Mouse (Mus musculus): Measurements from ENCODE around the gene Selenos. TPM values are rescaled to one million over a fixed set of nuclear protein-coding genes. Genes with fewer than 3 reads are reported as not detected.

Selenos gene
- polyA plus RNA-seq, 1 experiment from 2014 or later: 79.0 TPM

DNA sequence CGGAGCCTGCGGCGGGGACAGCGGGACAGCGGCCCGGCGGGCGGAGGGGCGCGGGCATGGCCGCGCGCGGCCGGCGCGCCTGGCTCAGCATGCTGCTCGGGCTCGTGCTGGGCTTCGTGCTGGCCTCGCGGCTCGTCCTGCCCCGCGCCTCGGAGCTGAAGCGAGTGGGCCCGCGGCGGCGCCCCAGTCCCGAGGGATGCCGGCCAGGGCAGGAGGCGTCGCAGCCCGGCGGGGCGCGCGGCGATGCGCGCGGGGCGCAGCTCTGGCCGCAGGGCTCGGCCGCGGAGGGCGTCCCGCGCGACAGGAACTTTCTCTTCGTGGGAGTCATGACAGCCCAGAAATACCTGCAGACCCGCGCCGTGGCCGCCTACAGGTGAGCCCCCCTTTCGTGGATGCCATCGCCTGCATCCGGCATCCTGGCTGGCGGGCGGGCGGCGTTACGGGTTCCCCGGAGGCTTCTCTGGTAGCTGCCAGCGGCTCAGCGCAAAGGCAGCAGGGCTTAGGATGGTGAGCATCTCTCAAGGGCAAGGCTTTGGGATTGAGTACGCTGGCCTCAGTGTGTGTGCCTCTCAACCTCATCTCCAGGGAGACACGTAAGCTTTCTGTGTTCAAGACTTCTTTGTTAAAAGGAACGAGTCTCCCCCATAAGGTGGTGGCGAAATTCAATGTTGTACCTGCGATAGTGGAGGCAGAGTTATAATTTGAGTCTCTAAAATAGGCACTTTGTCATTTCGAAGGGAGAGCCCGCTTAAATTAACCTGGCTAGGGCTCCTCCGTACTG, 30.6 kb downstream of the Selenos start:
- Histone ChIP-seq H3K27ac (ENCODE audit: low read depth, low read length) (peak overlapping the region; percentile 93), H3K4me1 (ENCODE audit: control insufficient read depth, insufficient read depth, low read length) (peaks cover 15% of the 10 kb centered on the region), H3K9ac (replicated peaks; ENCODE audit: low read depth, low read length) (peak overlapping the region; percentile 92), H3K4me3 (ENCODE audit: low read depth, low read length) (peak overlapping the region; percentile 84), H3K36me3 (ENCODE audit: control insufficient read depth, insufficient read depth, low read length) (no peaks in the 10 kb centered on the region), H3K4me2 (ENCODE audit: low read depth, low read length) (peak overlapping the region; percentile 68), H3K9me3 (ENCODE audit: control insufficient read depth, low read length) (no peaks in the 10 kb centered on the region), H3K27me3 (ENCODE audit: control insufficient read depth, insufficient read depth, low read length) (no peaks in the 10 kb centered on the region)
- under 1% methylated on average over 37 of the region's 77 CpGs for WGBS
- ATAC-seq (ENCODE audit: low read depth): peak; percentile 39

DNA sequence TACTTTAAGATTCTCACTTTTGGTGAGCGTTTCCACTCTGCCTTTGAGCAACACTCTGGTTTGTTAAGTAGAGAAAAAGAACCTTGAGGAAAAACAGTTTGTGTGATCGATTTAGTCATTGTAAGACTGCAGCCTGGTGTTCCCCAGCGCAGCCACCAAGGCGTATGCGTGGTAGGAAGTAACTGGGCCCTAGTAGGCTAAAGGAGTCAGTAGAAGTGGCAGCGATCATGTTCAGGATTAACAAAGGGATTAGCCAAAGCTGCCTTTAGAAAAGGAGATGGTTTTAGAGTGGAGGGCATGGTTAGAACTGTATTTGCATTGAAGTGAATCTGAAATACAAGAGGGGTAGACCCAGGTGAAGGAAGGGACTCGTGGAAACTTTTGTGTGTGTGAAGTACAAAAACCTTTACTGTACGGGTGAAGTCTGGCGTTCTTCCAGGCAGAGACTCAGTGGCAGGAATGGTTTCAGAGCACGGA, 31.2 kb downstream of the Selenos start:
- Histone ChIP-seq H3K4me3 (ENCODE audit: low read depth, low read length) (peak overlapping the region; percentile 84), H3K27me3 (ENCODE audit: control insufficient read depth, insufficient read depth, low read length) (no peaks in the 10 kb centered on the region), H3K36me3 (ENCODE audit: control insufficient read depth, insufficient read depth, low read length) (no peaks in the 10 kb centered on the region), H3K4me1 (ENCODE audit: control insufficient read depth, insufficient read depth, low read length) (peaks cover 15% of the 10 kb centered on the region), H3K4me2 (ENCODE audit: low read depth, low read length) (peak overlapping the region; percentile 68), H3K9ac (replicated peaks; ENCODE audit: low read depth, low read length) (peak overlapping the region; percentile 92), H3K27ac (ENCODE audit: low read depth, low read length) (peak overlapping the region; percentile 93), H3K9me3 (ENCODE audit: control insufficient read depth, low read length) (no peaks in the 10 kb centered on the region)
- 4% methylated on average over 10 of the region's 10 CpGs for WGBS
- no peak for ATAC-seq (ENCODE audit: low read depth)

DNA sequence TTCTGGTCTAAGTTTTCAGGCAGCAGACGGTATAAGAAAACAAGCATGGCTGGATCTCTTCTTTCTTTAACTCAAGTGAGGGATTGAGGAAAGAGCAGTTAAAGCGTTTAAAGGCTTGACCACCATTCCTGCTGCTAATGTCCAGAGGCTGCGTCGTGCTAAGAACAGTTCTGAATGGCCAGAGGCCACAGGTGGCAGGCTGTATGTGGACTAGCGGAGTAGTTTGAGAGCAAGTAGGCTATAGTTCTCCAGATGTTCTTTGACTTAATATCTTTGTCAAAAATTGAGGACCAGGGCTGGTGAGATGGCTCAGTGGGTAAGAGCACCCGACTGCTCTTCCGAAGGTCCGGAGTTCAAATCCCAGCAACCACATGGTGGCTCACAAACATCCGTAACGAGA, 31.8 kb downstream of the Selenos start:
- Histone ChIP-seq H3K36me3 (ENCODE audit: control insufficient read depth, insufficient read depth, low read length) (no peaks in the 10 kb centered on the region), H3K27ac (ENCODE audit: low read depth, low read length) (no peak overlapping the region; the same call in 1 of the 2 replicates), H3K4me2 (ENCODE audit: low read depth, low read length) (peak overlapping the region; percentile 68), H3K9me3 (ENCODE audit: control insufficient read depth, low read length) (no peaks in the 10 kb centered on the region), H3K4me1 (ENCODE audit: control insufficient read depth, insufficient read depth, low read length) (peaks cover 15% of the 10 kb centered on the region), H3K27me3 (ENCODE audit: control insufficient read depth, insufficient read depth, low read length) (no peaks in the 10 kb centered on the region), H3K4me3 (ENCODE audit: low read depth, low read length) (peak overlapping the region; percentile 84), H3K9ac (replicated peaks; ENCODE audit: low read depth, low read length) (peak overlapping the region; percentile 92; the same call in 1 of the 2 replicates)
- ATAC-seq (ENCODE audit: low read depth): no peak
- WGBS: 52% methylated on average over 10 of the region's 10 CpGs

DNA sequence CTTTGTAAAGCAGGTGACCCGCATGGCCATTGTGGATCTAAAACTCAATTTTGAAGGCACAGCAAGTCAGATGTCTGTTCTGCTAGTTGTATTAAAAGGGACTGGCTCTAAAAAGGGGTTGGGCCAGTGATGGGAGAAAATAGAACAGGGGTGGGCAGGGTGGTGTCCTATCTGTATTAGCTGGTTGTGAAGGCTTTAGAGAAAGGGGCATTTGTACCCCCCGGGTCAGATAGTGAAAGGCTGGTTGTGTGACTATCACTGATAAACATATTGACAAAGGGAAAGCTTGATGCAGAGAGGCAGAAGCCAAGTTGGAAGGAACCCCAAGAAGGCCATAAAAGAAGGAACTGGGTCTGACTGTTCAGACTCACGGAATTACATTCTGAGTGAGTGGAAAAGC, 34.1 kb downstream of the Selenos start:
- Histone ChIP-seq H3K4me2 (ENCODE audit: low read depth, low read length) (no peak overlapping the region), H3K36me3 (ENCODE audit: control insufficient read depth, insufficient read depth, low read length) (no peaks in the 10 kb centered on the region), H3K9me3 (ENCODE audit: control insufficient read depth, low read length) (no peaks in the 10 kb centered on the region), H3K4me1 (ENCODE audit: control insufficient read depth, insufficient read depth, low read length) (peaks cover 15% of the 10 kb centered on the region), H3K27ac (ENCODE audit: low read depth, low read length) (no peak overlapping the region), H3K4me3 (ENCODE audit: low read depth, low read length) (no peak overlapping the region), H3K27me3 (ENCODE audit: control insufficient read depth, insufficient read depth, low read length) (no peaks in the 10 kb centered on the region), H3K9ac (replicated peaks; ENCODE audit: low read depth, low read length) (no peak overlapping the region)
- ATAC-seq (ENCODE audit: low read depth): no peak
- WGBS: 86% methylated on average over 3 of the region's 3 CpGs

DNA sequence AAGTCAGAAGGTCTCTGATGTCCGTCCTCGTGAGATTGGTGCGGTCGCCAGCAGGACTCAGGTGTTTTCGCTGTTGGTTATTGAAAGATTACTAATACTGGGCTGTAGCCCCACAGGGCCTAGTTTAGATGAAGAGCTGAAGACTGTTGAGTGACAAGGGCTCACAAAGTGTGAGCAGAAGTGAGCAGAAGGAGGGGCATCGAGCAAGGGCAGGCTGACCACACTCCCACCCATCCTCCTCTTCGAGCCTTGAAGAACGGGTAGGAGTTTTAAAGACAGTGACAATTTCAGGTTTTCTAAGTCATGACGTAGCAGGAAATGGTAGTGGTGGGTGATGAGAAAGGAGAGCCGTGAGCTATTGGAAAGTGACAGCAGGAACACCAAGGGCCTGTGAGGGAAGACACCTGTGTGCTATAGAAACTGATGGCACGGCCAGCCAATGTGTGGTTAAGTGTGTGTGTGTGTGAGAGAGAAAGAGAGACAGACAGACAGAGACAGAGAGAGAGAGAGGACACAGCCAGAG, 36.4 kb downstream of the Selenos start:
- H3K4me3 ChIP-seq (ENCODE audit: low read depth, low read length): no peak overlapping the region
- H3K4me2 ChIP-seq (ENCODE audit: low read depth, low read length): no peak overlapping the region
- H3K36me3 ChIP-seq (ENCODE audit: control insufficient read depth, insufficient read depth, low read length): no peaks in the 10 kb centered on the region
- H3K27me3 ChIP-seq (ENCODE audit: control insufficient read depth, insufficient read depth, low read length): no peaks in the 10 kb centered on the region
- ATAC-seq (ENCODE audit: low read depth): no peak
- H3K27ac ChIP-seq (ENCODE audit: low read depth, low read length): no peak overlapping the region
- H3K4me1 ChIP-seq (ENCODE audit: control insufficient read depth, insufficient read depth, low read length): peaks cover 25% of the 10 kb centered on the region
- WGBS: 85% methylated on average over 11 of the region's 11 CpGs
- H3K9ac ChIP-seq (replicated peaks; ENCODE audit: low read depth, low read length): no peak overlapping the region
- no peaks in the 10 kb centered on the region for H3K9me3 ChIP-seq (ENCODE audit: control insufficient read depth, low read length)

DNA sequence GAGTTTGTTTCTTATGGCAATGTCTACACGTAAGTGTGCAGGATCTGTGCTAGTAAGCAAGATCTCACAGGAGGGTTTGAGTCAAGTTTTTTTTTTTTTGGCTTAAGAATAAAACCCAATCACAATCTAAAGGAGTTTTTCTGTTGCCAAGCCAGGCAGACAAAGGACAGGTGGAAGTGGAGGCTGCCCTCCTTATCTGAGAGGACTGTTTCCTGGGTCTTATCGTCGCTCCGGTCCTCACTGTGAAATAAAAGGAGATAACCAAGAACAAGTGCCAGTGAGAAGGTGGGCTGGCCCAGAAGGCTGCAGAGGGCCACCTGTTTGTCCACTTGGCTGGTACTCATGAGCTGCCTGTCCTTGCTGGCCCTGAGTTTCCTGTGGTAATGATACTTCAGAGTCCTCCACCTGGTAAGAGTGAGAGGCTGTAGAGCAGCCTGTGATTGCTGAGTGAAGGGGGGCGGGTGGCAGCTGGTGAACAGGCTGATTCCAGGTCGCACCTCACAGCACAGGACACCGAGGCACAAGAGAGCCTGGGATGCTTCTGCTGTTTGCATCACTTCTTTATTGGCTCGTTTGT, 37.5 kb downstream of the Selenos start:
- Histone ChIP-seq H3K4me2 (ENCODE audit: low read depth, low read length) (no peak overlapping the region), H3K4me3 (ENCODE audit: low read depth, low read length) (no peak overlapping the region), H3K9me3 (ENCODE audit: control insufficient read depth, low read length) (no peaks in the 10 kb centered on the region), H3K4me1 (ENCODE audit: control insufficient read depth, insufficient read depth, low read length) (peaks cover 20% of the 10 kb centered on the region; the same call in 1 of the 2 replicates), H3K27me3 (ENCODE audit: control insufficient read depth, insufficient read depth, low read length) (no peaks in the 10 kb centered on the region), H3K27ac (ENCODE audit: low read depth, low read length) (no peak overlapping the region), H3K36me3 (ENCODE audit: control insufficient read depth, insufficient read depth, low read length) (no peaks in the 10 kb centered on the region), H3K9ac (replicated peaks; ENCODE audit: low read depth, low read length) (no peak overlapping the region)
- no peak for ATAC-seq (ENCODE audit: low read depth)
- 86% methylated on average over 8 of the region's 8 CpGs for WGBS

DNA sequence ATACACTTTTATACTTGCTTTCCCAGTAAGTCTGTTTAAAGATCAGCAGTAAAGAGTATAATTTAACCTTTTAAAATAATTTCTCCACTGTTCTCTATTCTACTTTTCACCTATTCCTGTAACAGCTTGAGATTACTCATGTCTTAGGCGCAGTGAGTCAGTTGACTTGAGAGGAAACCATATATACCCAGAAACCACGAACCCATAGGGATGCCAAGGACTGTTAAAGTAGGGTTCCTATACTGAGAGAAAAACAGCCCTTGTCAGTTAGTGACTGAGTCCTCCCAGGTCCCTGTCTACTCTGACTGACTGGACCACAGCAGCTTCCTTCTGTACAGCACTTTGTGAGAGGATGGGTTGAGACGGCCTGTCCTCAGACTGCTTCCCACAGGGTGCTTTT, 38.6 kb downstream of the Selenos start:
- no peak for ATAC-seq (ENCODE audit: low read depth)

DNA sequence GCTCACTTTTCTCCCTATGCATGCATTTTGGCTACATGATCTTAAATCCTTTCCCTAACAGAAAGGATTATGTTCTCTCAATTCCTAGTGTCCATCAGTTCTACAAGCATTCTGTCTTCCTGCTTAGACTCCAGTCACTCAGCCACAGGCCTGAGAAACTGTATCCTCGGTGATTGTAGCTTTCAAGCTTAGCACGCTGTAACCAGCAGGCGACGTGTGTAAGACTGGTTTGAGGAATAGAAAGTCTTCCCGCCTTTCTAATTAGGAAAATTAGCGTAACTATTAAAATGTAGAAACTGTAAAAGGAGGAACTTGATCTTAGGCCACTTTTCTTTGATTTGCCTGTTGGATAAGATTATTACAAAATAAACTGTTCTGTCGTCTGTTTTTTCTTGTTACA, 39.3 kb downstream of the Selenos start:
- peaks cover 13% of the 10 kb centered on the region; the same call in 1 of the 2 replicates for H3K4me1 ChIP-seq (ENCODE audit: control insufficient read depth, insufficient read depth, low read length)
- no peak overlapping the region for H3K4me2 ChIP-seq (ENCODE audit: low read depth, low read length)
- H3K27ac ChIP-seq (ENCODE audit: low read depth, low read length): no peak overlapping the region
- 72% methylated on average over 7 of the region's 7 CpGs for WGBS
- no peak overlapping the region for H3K9ac ChIP-seq (replicated peaks; ENCODE audit: low read depth, low read length)
- H3K36me3 ChIP-seq (ENCODE audit: control insufficient read depth, insufficient read depth, low read length): no peaks in the 10 kb centered on the region
- H3K4me3 ChIP-seq (ENCODE audit: low read depth, low read length): no peak overlapping the region
- no peaks in the 10 kb centered on the region for H3K27me3 ChIP-seq (ENCODE audit: control insufficient read depth, insufficient read depth, low read length)
- H3K9me3 ChIP-seq (ENCODE audit: control insufficient read depth, low read length): no peaks in the 10 kb centered on the region
- no peak for ATAC-seq (ENCODE audit: low read depth)

More for the DNA sequence above, 38.6 kb downstream of the Selenos start:
- H3K4me3 ChIP-seq (ENCODE audit: low read depth, low read length): no peak overlapping the region
- no peaks in the 10 kb centered on the region for H3K27me3 ChIP-seq (ENCODE audit: control insufficient read depth, insufficient read depth, low read length)
- no peaks in the 10 kb centered on the region for H3K36me3 ChIP-seq (ENCODE audit: control insufficient read depth, insufficient read depth, low read length)
- H3K4me2 ChIP-seq (ENCODE audit: low read depth, low read length): no peak overlapping the region
- H3K9ac ChIP-seq (replicated peaks; ENCODE audit: low read depth, low read length): no peak overlapping the region
- WGBS: 86% methylated on average over 3 of the region's 3 CpGs
- H3K9me3 ChIP-seq (ENCODE audit: control insufficient read depth, low read length): no peaks in the 10 kb centered on the region
- H3K4me1 ChIP-seq (ENCODE audit: control insufficient read depth, insufficient read depth, low read length): peaks cover 15% of the 10 kb centered on the region; the same call in 1 of the 2 replicates
- no peak overlapping the region for H3K27ac ChIP-seq (ENCODE audit: low read depth, low read length)

DNA sequence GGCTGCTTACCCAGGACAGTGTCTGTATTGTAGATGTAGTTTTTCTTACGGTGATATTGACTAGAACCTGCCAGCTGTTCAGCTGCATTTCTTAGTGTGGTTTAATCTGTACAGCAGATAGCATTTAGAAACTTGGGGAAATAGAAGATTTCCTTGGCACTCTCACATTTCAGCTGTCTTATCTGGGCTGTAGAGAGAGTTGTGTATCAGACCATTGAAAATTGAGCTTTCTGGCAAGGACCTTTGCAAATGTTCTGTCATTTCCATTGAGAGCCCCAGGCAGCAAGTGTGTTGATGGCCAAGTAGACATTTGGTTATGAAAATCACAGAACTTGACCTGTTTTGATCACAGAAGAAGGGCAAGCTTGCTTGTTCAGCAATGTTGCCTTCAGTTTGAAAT, 40.7 kb downstream of the Selenos start:
- no peak overlapping the region for H3K4me3 ChIP-seq (ENCODE audit: low read depth, low read length)
- peaks cover under 1% of the 10 kb centered on the region; the same call in 1 of the 2 replicates for H3K36me3 ChIP-seq (ENCODE audit: control insufficient read depth, insufficient read depth, low read length)
- no peak overlapping the region for H3K4me2 ChIP-seq (ENCODE audit: low read depth, low read length)
- no peak overlapping the region for H3K9ac ChIP-seq (replicated peaks; ENCODE audit: low read depth, low read length)
- no peaks in the 10 kb centered on the region for H3K27me3 ChIP-seq (ENCODE audit: control insufficient read depth, insufficient read depth, low read length)
- no peak overlapping the region for H3K27ac ChIP-seq (ENCODE audit: low read depth, low read length)
- WGBS: 53% methylated on average over 1 of the region's 1 CpGs
- no peak for ATAC-seq (ENCODE audit: low read depth)
- no peaks in the 10 kb centered on the region for H3K9me3 ChIP-seq (ENCODE audit: control insufficient read depth, low read length)
- peaks cover 13% of the 10 kb centered on the region; the same call in 1 of the 2 replicates for H3K4me1 ChIP-seq (ENCODE audit: control insufficient read depth, insufficient read depth, low read length)
